Mouse (Mus musculus) embryo, embryonic 11.5 days (tissue): ENCODE data around the gene Shpk.

ENCODE experiments used
- DNase-seq: peaks from one replicate; pipeline ENCODE4 v3.0.0-alpha.2; 2012; ENCODE audit warnings: low read depth, low spot score

Shpk gene

DNA sequence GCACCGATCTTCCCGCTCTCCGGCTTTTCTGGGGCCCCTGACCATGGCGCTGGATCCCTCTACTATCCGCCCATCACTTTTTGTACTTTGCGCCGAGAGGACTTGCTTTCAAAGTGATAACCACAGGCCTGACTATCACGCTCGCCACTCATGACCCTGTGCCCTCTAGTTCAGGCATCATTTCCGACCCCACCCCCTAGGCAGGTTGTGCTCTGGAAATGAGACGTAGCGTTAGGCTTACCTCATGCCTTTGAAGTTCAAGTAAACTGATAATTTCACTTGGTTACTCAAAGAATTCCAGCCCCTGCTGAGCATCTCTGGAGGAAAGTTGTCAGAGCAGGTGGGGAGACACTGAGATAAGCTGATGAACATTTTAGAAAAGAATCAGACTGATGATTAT, 619 bp downstream of the Shpk start:
- no peak for DNase-seq

- no peak for DNase-seq
Observed at GRCm38 (mm10) chr11:73201021-73201420, 1.8 kb downstream of the Shpk start.

GRCm38 (mm10) chr11:73201597-73201996, 2.3 kb downstream of the Shpk start:
- no peak for DNase-seq

GRCm38 (mm10) chr11:73203895-73204294, 4.6 kb downstream of the Shpk start:
- DNase-seq, result no peak

GRCm38 (mm10) chr11:73205194-73205593, 5.9 kb downstream of the Shpk start:
- no peak for DNase-seq

DNA sequence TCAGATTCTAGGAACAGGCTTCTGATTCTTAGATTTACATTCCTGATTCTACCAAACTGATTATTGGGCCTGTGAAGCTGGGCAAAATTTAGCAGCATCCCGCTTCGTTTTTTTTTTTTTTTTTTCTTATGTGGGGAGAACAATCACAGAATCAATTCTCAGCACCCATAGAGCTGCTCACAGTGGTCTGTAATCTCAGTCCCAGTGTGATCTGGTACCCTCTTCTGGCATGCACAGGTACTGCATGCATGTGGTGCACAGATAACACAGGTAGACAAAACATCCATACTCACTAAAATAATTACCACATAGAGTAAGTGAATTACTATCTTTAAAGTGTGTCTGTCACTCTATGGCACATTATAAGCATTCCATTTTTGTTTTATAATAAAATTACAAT, 8.4 kb downstream of the Shpk start:
- no peak for DNase-seq

- DNase-seq, result no peak
Observed at GRCm38 (mm10) chr11:73213956-73214355, 14.7 kb downstream of the Shpk start.

GRCm38 (mm10) chr11:73219671-73220070, 20.4 kb downstream of the Shpk start:
- DNase-seq, result no peak

DNA sequence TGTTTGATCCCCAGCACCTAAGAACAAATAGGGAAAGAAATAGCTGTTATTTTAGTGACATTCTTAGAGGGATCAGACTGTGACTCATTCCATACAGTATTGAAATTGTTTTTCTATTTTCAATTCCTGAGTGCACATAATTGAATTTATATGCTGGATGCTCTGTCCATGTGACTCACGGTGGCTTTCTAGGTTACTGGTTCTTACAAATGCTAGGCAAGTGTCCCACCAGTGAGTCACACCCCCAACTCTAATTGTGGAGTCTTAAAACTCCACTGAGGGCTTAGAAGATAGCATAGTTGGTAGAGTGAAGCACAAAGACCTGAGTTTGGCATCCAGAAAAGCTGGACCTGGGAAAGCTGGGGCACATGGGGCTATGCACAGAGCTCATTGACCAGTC, 21.4 kb downstream of the Shpk start:
- DNase-seq, result no peak

DNA sequence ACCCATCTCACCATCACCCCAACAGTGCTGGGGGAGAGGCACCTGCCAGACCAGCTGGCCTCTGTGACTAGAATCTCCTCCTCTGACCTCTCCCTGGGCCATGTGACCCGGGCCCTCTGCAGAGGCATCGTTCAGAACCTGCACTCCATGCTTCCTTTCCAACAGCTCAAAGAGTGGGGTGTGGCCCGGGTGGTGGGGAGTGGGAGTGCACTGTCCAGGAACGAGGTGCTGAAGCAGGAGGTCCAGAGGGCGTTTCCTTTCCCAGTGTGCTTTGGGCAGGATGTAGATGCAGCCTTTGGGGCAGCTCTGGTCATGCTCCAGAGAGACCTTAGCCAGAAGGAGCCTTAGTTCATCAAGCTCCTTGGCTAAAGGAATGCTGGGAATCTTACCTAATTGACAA, 23.6 kb downstream of the Shpk start:
- DNase-seq, result no peak

GRCm38 (mm10) chr11:73223966-73224365, 24.7 kb downstream of the Shpk start:
- DNase-seq, result no peak

DNA sequence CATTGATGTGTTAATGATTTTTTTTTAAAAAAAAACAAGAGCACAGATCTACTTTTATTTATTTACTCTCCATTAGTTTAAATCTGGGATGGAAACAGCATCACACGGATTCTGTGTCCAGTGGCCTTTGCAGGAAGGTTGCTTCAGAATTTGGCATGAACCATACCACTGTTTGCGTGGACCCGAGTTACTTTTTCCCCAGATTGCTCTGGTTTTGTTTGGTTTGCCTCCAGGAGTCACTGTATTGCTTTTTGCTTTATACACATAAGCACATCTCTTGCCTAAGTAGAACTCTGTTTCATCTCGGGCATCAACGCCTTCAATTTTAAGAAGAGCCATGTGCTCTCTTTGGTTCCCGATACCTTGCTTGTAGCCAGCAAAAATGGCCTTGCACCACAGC, 26.6 kb downstream of the Shpk start:
- no peak for DNase-seq

DNA sequence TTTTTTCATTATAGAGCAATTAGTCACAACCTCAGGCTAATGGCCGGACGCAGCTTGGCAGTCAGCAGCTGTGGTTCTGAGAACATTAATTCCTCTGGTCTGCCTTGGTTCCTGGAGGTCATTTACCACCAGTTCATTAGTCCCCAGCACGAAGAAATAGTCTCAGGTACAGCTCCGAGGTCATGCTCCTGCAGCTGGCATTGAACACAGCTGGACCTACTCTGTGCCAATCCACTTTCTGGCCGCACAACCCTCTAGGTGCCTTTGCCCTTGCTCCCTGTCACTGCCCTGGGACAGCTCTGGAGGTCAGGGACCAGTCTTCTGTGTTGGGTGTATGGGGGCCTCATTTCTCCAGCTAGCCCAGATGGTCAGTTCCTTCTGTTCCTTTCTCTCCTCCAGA, 29.6 kb downstream of the Shpk start:
- DNase-seq, result no peak

GRCm38 (mm10) chr11:73230081-73230480, 30.8 kb downstream of the Shpk start:
- DNase-seq, result no peak

- DNase-seq, result no peak
Observed at GRCm38 (mm10) chr11:73232513-73232912, 33.3 kb downstream of the Shpk start.

- DNase-seq, result no peak
Observed at GRCm38 (mm10) chr11:73233992-73234391, 34.7 kb downstream of the Shpk start, which contains the start of gene Trpv1. Trpv1 (plus strand) TSS chr11:73234292.

DNA sequence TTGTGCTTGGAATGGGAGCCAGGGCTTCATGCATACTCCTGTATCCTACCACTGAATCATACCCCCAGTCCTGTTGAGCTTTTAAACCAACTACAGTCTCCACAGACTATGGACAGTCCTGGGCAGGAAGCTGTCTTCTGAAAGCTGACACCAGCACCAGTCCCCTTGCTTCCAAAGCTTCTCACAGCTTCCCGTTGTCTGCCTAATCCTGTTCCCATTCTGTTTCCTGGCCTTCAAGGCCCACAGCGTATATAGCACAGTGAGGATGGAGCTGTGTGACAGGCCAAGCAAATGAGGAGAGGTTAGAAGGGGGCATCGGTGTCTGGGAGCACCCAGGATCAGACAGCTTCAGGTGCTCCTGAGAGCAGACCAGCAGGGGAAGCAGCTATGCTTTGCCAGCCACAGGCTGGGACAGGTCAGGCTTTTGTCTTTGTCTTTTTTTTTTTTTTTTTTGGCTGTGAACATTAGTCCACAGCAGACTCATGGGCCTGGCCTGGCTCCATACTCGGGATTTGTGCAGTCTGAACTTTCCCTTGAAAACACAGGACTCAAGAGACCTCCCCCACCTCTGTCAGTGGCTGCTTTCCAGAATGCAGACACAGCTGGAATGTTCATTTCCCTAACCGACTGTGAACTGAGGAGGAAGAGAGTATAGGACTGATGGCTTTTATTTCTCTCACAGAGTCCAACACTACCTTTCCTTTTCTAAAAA, 36.9 kb downstream of the Shpk start:
- peak; percentile 14 for DNase-seq

- no peak for DNase-seq
Observed at GRCm38 (mm10) chr11:73236731-73237130, 37.5 kb downstream of the Shpk start.

- no peak for DNase-seq
Observed at GRCm38 (mm10) chr11:73242199-73242598, 42.9 kb downstream of the Shpk start.

- no peak for DNase-seq
Observed at GRCm38 (mm10) chr11:73242777-73243176, 43.5 kb downstream of the Shpk start.

DNA sequence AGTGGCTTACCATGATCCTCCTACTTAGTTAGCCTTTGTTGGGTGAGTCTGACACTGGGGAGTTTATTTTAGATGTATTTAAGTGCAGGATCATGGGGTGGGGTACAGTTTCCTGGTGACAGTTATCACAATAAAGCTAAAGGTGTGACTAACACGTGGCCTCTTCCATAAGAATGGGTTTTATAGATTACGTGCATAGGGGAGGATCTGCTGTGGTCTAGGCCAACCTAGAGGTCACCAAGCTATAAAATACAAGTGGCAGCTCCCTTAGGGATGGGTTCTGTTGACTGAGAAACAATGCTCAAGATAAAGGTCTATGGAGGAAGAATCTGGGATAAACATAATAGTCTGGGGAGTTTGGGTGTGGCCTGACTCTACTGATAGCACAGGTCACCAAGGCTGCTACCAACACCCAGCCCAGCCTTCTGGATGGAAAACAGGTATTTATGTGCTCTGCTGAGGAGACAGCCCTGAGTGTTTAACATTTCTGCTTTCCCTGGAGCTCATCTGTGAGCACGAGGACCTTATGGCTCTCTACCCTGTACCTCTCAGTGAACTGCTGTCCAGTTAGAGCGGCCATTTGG, 58.2 kb downstream of the Shpk start:
- DNase-seq, result no peak

- no peak for DNase-seq
Observed at GRCm38 (mm10) chr11:73258664-73259063, 59.4 kb downstream of the Shpk start.

- DNase-seq, result no peak
Observed at GRCm38 (mm10) chr11:73260457-73260856, 61.2 kb downstream of the Shpk start.

DNA sequence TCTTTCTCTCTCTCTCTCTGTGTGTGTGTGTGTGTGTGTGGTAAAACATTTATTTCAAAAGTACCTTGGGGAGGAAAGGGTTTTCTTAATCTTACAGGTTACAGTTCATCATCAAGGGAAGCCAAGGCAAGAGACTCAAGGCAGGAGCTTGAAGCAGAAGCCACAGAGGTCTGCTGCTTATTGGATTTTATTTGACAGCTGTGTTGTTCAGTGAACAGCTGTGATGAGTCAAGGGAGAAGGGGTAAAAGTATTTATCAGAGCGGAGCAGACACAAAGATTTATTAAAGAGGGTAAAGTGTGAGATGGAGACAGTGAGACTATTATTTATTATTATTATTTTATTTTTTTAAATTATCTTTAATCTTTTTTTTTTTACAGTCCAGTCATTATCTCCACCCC, 62.1 kb downstream of the Shpk start:
- no peak for DNase-seq
